Mouse (Mus musculus): ENCODE measurements around the gene Gm10668.
"Not testable (repeated sequence)": the region's sequence is repeated elsewhere in the genome, so short reads cannot be mapped to it uniquely, and the experiment has no call there.

The Gm10668 gene

DNA sequence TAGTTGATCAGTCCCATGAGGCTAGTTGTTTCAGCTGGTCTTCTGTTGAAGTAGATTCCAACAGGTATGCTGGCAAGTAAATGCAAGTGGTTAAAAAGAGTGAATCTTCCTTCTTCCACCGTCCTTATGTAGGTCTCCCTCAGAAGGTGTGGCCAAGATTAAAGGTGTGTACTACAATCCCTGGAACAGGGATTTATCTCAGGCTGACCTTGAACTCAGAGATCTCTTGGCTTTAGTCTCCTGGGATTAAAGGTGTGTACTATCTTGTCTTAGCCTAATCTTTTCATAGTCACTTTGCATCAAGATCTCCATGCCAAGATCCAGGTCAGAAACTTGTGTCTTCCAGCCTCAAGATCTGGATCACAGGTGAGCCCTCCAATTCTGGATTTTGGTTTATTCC, at the start of gene Gm10668:
TSS of gene Gm10668 (minus strand) at position 101 of the 400 bp plus-strand sequence.
- not testable (repeated sequence) for DNase-seq

DNA sequence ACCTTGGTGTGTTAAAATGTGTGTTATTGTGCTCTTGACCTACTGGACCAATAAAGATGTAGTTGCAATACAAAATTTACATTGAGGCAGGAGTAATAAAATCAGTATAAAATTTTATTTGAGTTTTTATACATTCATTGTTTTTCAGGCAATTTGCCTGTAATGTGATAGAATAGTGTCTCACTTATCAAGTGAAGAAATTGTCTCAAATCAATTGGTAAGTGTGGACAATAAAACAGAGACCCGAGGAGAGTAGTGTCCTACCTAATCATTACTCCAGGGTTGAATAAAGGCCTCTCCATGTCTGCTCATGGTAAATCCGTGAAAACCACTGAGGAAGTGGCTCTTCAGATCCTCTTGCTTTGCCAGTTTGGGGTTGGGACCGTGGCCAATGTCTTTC, 40.5 kb upstream of the Gm10668 start, which contains the start of gene Vmn1r112:
TSS of gene Vmn1r112 (plus strand) at position 301 of the 400 bp plus-strand sequence.
- DNase-seq: not testable (repeated sequence)

DNA sequence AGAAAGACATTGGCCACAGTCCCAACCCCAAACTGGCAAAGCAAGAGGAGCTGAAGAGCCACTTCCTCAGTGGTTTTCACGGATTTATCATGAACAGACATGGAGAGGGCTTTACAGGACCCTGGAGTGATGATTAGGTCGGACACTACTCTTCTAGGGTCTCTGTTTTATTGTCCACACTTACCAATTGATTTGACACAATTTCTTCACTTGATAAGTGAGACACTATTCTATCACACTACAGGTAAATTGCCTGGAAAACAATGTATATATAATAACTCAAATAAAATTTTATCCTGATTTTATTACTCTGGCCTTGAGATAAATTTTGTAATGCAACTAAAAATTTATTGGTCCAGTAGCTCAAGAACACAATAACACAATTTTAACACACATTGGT, 27.3 kb downstream of the Gm10668 start, which contains the start of gene Vmn1r111:
TSS of gene Vmn1r111 (minus strand) at position 101 of the 400 bp plus-strand sequence.
- DNase-seq: not testable (repeated sequence)
